In genomic region chr14:121466501-121466900, GRCm38 (mm10) we compare ENCODE assay signal across 24 mouse cellular contexts. TPM values are rescaled to one million over a fixed set of nuclear protein-coding genes. Genes with fewer than 3 reads are reported as not detected.
DNase-seq lines count a peak whose midpoint lies in the region.
"Had no signal": no experiment of that assay in that cellular context is flagged by ENCODE, and none has a peak within 500 bp of the region (broad histone marks: within the 10 kb centered on the region; RNA-seq: fewer than 3 reads in every experiment).

No protein-coding gene starts in this region.

- peak; percentile 15 to 24 for DNase-seq in cerebellum, postnatal 14 days
- no peak for DNase-seq in cerebellum, adult 18-20 months
- peak; percentile 66 for DNase-seq in 3134 (ENCODE audit: extremely low read depth, insufficient read length, low spot score)
- peak; percentile 18 for DNase-seq in NIH3T3 (ENCODE audit: low read depth)
- DNase-seq in adrenal gland, postnatal 25 days, result peak; percentile 66
- DNase-seq in urinary bladder, postnatal 25 days (ENCODE audit: low spot score), result no peak
- DNase-seq in gastrocnemius, postnatal 4 days (ENCODE audit: low spot score in 2 of 2), result no peak
- DNase-seq: B cell, adult 2 months; cerebellum, adult 8-10 months; forebrain, postnatal 0 days; heart, postnatal 4 days; kidney, adult 11 months; kidney, postnatal 14 days; layer of hippocampus, adult 9-11 months; lung, embryonic 14.5 days; lung, postnatal 14 days; midbrain, embryonic 14.5 days; retina, postnatal 1 day; right cerebral cortex, postnatal 25 days; thymus, adult 18-20 months; thymus, postnatal 25 days had no signal

RNA-seq across cellular contexts. Expression of gene Slc15a1, which starts 38.6 kb away (rescaled TPM):
- not detected in 2 replicates for total RNA-seq in adrenal gland, postnatal 25 days (2021)
- total RNA-seq in gastrocnemius, postnatal 4 days (2021), result not detected
- total RNA-seq: forebrain, postnatal 0 days; gastrocnemius, adult 8-10 months; liver, adult 2 months; monocyte, adult 5-6 weeks had no signal

Comparison
In these comparisons a context has a peak if more than half of its experiments do, and no peak if none do; other contexts are left out.
1. DNase-seq: peak in cerebellum, postnatal 14 days (2 of 2), 3134 (single experiment), NIH3T3 (single experiment) and adrenal gland, postnatal 25 days (single experiment); none in cerebellum, adult 18-20 months (0 of 2), urinary bladder, postnatal 25 days (single experiment) and gastrocnemius, postnatal 4 days (0 of 2).